Mouse (Mus musculus): Measurements from ENCODE around the gene AC140267.1. TPM values are rescaled to one million over a fixed set of nuclear protein-coding genes. Genes with fewer than 3 reads are reported as not detected.

AC140267.1 gene
- polyA plus RNA-seq, 1 experiment from 2014 or later = not detected

- Histone ChIP-seq H3K27ac (replicated peaks; ENCODE audit: low read depth, low read length) (peak within 1 kb of the TSS; percentile 92), H3K4me2 (ENCODE audit: low read depth, low read length) (peak within 1 kb of the TSS; percentile 86), H3K9me3 (replicated peaks; ENCODE audit: control insufficient read depth, low read length) (no peaks in the 10 kb centered on the region), H3K4me1 (ENCODE audit: control insufficient read depth, insufficient read depth, low read length) (no peaks in the 10 kb centered on the region; the same call in 1 of the 2 replicates), H3K9ac (replicated peaks; ENCODE audit: low read length) (peak within 1 kb of the TSS; percentile 99), H3K4me3 (ENCODE audit: low read depth, low read length) (peak within 1 kb of the TSS; percentile 83), H3K36me3 (replicated peaks; ENCODE audit: control insufficient read depth, insufficient read depth, low read depth, low read length) (peaks cover 5% of the 10 kb centered on the region), H3K27me3 (ENCODE audit: control insufficient read depth, insufficient read depth, low read length) (no peaks in the 10 kb centered on the region)
- WGBS = under 1% methylated on average over 62 of the region's 62 CpGs
- DNase-seq (ENCODE audit: low spot score) = peak; percentile 99
- ATAC-seq (replicated peaks; ENCODE audit: insufficient number of reproducible peaks, low FRiP score, low TSS enrichment, low read depth) = peak; percentile 93
Observed at GRCm38 (mm10) chr15:80254847-80255645, 19.4 kb downstream of the AC140267.1 start, which contains the start of gene Atf4. Atf4 (plus strand) TSS chr15:80255184.

DNA sequence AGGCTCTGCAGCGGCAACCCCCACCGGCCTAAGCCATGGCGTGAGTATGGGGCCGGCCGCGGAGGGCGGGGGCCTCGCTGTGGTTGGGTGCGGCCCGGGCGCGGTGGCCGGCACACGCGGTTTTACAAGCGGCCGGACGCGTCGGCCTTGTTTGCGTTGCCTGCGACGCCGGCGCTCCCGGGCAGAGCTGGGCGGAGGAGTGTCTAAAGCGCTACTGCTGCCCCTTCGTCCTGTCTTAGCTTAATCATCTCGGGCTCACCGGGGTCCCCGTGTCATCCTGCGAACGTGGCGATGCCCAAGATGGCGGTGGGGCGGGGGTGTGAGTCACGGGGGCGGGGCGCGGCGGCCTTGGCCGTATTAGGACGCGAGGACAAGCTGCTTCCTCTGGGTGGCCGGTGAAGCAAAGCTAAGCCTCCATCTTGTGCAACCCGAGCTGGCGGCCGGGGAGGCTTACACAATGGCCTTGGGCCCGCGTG lies 20.0 kb downstream of the AC140267.1 start:
- Histone ChIP-seq H3K36me3 (replicated peaks; ENCODE audit: control insufficient read depth, insufficient read depth, low read depth, low read length) (peaks cover 5% of the 10 kb centered on the region), H3K4me3 (ENCODE audit: low read depth, low read length) (peak overlapping the region; percentile 83), H3K4me2 (ENCODE audit: low read depth, low read length) (peak overlapping the region; percentile 86), H3K9ac (replicated peaks; ENCODE audit: low read length) (peak overlapping the region; percentile 99), H3K27ac (replicated peaks; ENCODE audit: low read depth, low read length) (peak overlapping the region; percentile 92), H3K9me3 (replicated peaks; ENCODE audit: control insufficient read depth, low read length) (no peaks in the 10 kb centered on the region), H3K4me1 (ENCODE audit: control insufficient read depth, insufficient read depth, low read length) (no peaks in the 10 kb centered on the region; the same call in 1 of the 2 replicates), H3K27me3 (ENCODE audit: control insufficient read depth, insufficient read depth, low read length) (no peaks in the 10 kb centered on the region)
- under 1% methylated on average over 50 of the region's 51 CpGs for WGBS
- peak; percentile 83 for DNase-seq (ENCODE audit: low spot score)
- peak; percentile 35 for ATAC-seq (replicated peaks; ENCODE audit: insufficient number of reproducible peaks, low FRiP score, low TSS enrichment, low read depth)

DNA sequence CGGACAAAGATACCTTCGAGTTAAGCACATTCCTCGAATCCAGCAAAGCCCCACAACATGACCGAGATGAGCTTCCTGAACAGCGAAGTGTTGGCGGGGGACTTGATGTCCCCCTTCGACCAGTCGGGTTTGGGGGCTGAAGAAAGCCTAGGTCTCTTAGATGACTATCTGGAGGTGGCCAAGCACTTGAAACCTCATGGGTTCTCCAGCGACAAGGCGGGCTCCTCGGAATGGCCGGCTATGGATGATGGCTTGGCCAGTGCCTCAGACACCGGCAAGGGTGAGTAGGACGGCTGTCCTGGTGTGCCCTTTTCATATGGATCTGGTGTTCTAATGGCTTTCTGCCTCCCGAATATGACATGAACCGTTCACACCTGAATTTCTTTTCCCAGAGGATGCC lies 20.6 kb downstream of the AC140267.1 start:
- H3K36me3 ChIP-seq (replicated peaks; ENCODE audit: control insufficient read depth, insufficient read depth, low read depth, low read length) = peaks cover 5% of the 10 kb centered on the region
- WGBS = 11% methylated on average over 16 of the region's 16 CpGs
- no peaks in the 10 kb centered on the region for H3K27me3 ChIP-seq (ENCODE audit: control insufficient read depth, insufficient read depth, low read length)

DNA sequence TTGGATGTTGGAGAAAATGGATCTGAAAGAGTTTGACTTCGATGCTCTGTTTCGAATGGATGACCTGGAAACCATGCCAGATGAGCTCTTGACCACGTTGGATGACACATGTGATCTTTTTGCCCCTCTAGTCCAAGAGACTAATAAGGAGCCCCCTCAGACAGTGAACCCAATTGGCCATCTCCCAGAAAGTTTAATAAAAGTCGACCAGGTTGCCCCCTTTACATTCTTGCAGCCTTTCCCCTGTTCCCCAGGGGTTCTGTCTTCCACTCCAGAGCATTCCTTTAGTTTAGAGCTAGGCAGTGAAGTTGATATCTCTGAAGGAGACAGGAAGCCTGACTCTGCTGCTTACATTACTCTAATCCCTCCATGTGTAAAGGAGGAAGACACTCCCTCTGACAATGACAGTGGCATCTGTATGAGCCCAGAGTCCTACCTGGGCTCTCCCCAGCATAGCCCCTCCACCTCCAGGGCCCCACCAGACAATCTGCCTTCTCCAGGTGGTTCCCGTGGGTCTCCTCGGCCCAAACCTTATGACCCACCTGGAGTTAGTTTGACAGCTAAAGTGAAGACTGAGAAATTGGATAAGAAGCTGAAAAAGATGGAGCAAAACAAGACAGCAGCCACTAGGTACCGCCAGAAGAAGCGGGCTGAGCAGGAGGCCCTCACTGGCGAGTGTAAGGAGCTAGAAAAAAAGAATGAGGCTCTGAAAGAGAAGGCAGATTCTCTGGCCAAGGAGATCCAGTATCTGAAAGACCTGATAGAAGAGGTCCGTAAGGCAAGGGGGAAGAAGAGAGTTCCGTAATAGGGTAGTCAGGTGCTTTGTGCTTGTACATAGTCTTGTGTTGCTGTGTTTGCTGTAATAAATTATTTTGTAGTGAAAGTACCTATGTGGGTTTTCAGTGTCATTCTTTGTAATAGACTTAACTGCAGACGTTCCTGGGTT lies 21.3 kb downstream of the AC140267.1 start:
- H3K27me3 ChIP-seq (ENCODE audit: control insufficient read depth, insufficient read depth, low read length) = no peaks in the 10 kb centered on the region
- no peaks in the 10 kb centered on the region; the same call in 1 of the 2 replicates for H3K4me1 ChIP-seq (ENCODE audit: control insufficient read depth, insufficient read depth, low read length)
- H3K4me3 ChIP-seq (ENCODE audit: low read depth, low read length) = peak overlapping the region; percentile 83
- ATAC-seq (replicated peaks; ENCODE audit: insufficient number of reproducible peaks, low FRiP score, low TSS enrichment, low read depth) = no peak
- H3K4me2 ChIP-seq (ENCODE audit: low read depth, low read length) = peak overlapping the region; percentile 86
- WGBS = 66% methylated on average over 12 of the region's 12 CpGs
- H3K9me3 ChIP-seq (replicated peaks; ENCODE audit: control insufficient read depth, low read length) = no peaks in the 10 kb centered on the region
- no peak for DNase-seq (ENCODE audit: low spot score)
- peak overlapping the region; percentile 92; the same call in 1 of the 2 replicates for H3K27ac ChIP-seq (replicated peaks; ENCODE audit: low read depth, low read length)
- peak overlapping the region; percentile 99 for H3K9ac ChIP-seq (replicated peaks; ENCODE audit: low read length)
- H3K36me3 ChIP-seq (replicated peaks; ENCODE audit: control insufficient read depth, insufficient read depth, low read depth, low read length) = peaks cover 5% of the 10 kb centered on the region

More for the DNA sequence above, 20.6 kb downstream of the AC140267.1 start:
- Histone ChIP-seq H3K4me3 (ENCODE audit: low read depth, low read length) (peak overlapping the region; percentile 83), H3K9ac (replicated peaks; ENCODE audit: low read length) (peak overlapping the region; percentile 99), H3K27ac (replicated peaks; ENCODE audit: low read depth, low read length) (peak overlapping the region; percentile 92), H3K4me1 (ENCODE audit: control insufficient read depth, insufficient read depth, low read length) (no peaks in the 10 kb centered on the region; the same call in 1 of the 2 replicates), H3K9me3 (replicated peaks; ENCODE audit: control insufficient read depth, low read length) (no peaks in the 10 kb centered on the region), H3K4me2 (ENCODE audit: low read depth, low read length) (peak overlapping the region; percentile 86)
- DNase-seq (ENCODE audit: low spot score) = no peak
- no peak for ATAC-seq (replicated peaks; ENCODE audit: insufficient number of reproducible peaks, low FRiP score, low TSS enrichment, low read depth)

DNA sequence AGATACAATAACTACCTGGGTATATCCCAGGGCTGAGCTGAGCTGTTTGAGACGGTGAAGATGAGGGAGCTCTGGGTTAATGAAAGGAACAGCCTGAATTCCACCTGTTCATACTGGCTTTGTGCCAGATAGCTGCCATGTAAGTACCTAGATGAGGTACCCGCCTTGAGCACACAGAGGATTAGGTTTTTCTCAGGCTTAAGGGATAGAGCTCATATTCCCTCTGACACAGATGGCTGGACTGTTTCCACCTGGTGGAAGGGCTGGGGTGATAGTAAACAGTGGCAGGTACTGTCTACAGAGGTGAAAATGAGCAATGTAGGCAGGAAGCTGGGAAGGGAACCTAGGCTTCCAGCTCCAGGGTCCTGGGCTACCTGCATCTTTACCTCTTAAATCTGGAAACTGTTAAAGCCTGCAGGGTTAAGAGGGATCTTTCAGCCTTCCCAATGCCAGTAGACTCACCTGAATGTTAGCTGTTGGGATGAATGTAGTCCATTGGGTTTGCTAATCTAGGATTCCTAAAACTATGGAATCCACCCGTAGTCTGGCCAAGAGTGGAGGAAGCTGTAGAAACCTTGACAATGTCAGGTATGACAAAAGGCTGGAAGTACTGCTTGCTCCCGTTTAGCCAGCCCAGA lies 22.1 kb downstream of the AC140267.1 start:
- Histone ChIP-seq H3K36me3 (replicated peaks; ENCODE audit: control insufficient read depth, insufficient read depth, low read depth, low read length) (peaks cover 5% of the 10 kb centered on the region), H3K27me3 (ENCODE audit: control insufficient read depth, insufficient read depth, low read length) (no peaks in the 10 kb centered on the region), H3K9ac (replicated peaks; ENCODE audit: low read length) (peak overlapping the region; percentile 13; the same call in 1 of the 2 replicates), H3K4me2 (ENCODE audit: low read depth, low read length) (peak overlapping the region; percentile 13), H3K27ac (replicated peaks; ENCODE audit: low read depth, low read length) (0 out of 2 replicates have a peak overlapping the region, but pooled peaks have one; percentile 35), H3K9me3 (replicated peaks; ENCODE audit: control insufficient read depth, low read length) (no peaks in the 10 kb centered on the region), H3K4me3 (ENCODE audit: low read depth, low read length) (peak overlapping the region; percentile 83; the same call in 1 of the 2 replicates), H3K4me1 (ENCODE audit: control insufficient read depth, insufficient read depth, low read length) (no peaks in the 10 kb centered on the region; the same call in 1 of the 2 replicates)
- DNase-seq (ENCODE audit: low spot score) (no peak), ATAC-seq (replicated peaks; ENCODE audit: insufficient number of reproducible peaks, low FRiP score, low TSS enrichment, low read depth) (no peak)
- WGBS = 43% methylated on average over 4 of the region's 4 CpGs

DNA sequence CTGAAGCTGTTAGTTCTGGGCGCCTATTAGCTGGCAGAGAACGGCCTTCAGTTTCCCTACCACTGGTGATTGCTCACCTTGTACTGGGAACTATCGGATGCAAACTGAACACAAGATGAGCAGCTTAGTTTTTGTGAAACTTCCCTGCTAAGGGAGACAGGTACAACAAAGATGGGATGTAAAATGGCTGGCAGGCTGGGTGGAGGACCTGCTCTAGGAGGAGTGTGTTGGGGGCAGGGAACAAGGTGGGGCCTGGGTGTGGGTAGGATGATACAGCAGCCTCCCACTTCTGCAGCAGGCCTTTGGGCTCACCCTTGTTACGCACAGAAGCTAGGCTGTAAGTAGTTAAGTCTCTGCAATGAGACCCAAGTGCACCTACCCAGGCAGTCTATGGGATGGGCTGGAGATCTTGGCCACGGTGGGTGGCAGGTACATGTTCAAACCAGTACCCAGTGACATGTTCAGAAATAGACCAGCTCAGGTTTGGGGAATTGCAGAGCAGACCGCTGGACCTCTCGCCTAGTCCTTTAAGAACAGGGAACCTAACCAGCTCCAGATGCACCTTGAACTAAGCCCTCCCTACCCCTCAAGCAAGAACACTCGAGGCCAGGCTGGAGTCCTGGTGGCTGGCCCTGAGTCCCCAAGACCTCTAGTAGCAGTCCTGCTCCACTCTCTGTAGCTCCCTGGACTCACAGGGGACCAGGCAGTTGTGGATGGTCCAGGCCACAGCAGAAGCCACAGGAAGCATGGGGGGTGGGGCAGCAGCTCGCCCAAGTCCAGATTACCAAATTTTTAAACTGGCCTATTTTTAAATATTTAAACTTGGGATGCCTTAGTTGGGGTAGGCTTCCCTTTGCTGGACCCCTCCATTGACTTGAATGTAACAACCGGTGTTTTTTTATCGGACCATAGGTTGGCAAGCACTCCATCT lies 22.9 kb downstream of the AC140267.1 start:
- 62% methylated on average over 11 of the region's 11 CpGs for WGBS
- Histone ChIP-seq H3K27me3 (ENCODE audit: control insufficient read depth, insufficient read depth, low read length) (no peaks in the 10 kb centered on the region), H3K9ac (replicated peaks; ENCODE audit: low read length) (peak overlapping the region; percentile 13; the same call in 1 of the 2 replicates), H3K27ac (replicated peaks; ENCODE audit: low read depth, low read length) (0 out of 2 replicates have a peak overlapping the region, but pooled peaks have one; percentile 28), H3K36me3 (replicated peaks; ENCODE audit: control insufficient read depth, insufficient read depth, low read depth, low read length) (peaks cover 5% of the 10 kb centered on the region), H3K4me3 (ENCODE audit: low read depth, low read length) (no peak overlapping the region), H3K4me1 (ENCODE audit: control insufficient read depth, insufficient read depth, low read length) (no peaks in the 10 kb centered on the region; the same call in 1 of the 2 replicates), H3K9me3 (replicated peaks; ENCODE audit: control insufficient read depth, low read length) (no peaks in the 10 kb centered on the region), H3K4me2 (ENCODE audit: low read depth, low read length) (peak overlapping the region; percentile 13; the same call in 1 of the 2 replicates)
- no peak for ATAC-seq (replicated peaks; ENCODE audit: insufficient number of reproducible peaks, low FRiP score, low TSS enrichment, low read depth)
- peak; percentile 40 for DNase-seq (ENCODE audit: low spot score)
